Mouse (Mus musculus): ENCODE results near the gene Myl10. TPM values are rescaled to one million over a fixed set of nuclear protein-coding genes. Genes with fewer than 3 reads are reported as not detected.

The Myl10 gene
- total and polyA plus RNA-seq, 3 experiments = not detected

DNA sequence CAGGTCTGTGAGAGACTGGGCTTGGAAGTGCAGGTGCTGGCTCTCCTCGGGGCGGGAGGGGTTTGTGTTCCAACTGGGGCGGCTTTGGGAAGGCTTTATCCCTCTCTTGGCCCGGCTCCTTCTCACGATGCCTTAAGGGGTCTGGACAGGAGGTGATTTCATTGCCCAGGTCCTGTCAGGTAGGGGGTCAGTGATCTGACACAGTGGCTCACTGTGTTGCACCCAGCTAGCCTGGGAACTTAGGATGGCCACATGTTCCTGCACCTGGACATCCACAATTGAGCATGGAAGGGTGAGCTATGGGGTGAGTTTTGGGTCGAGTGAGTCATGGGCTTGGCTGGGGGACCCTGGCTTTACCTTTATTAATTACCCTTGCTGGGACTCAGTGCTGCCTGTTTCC lies 46.0 kb downstream of the Myl10 start:
- Histone ChIP-seq H3K27ac (ENCODE audit: insufficient read depth, low read depth) (no peak overlapping the region), H3K4me3 (replicated peaks in 1 of 3; ENCODE audit: low read depth in 2 of 3, low read length in 2 of 3, poor library complexity in 1 of 3) (no peak overlapping the region), H3K4me2 (ENCODE audit: insufficient read depth, low read depth, poor library complexity, severe bottlenecking) (no peak overlapping the region), H3K4me1 (ENCODE audit: control insufficient read depth in 1 of 2, insufficient read depth in 2 of 2) (no peaks in the 10 kb centered on the region), H3K36me3 (replicated peaks in 1 of 2; ENCODE audit: control insufficient read depth in 1 of 2, insufficient read depth in 1 of 2, low read length in 1 of 2) (no peaks in the 10 kb centered on the region), H3K79me2 (replicated peaks; ENCODE audit: control insufficient read depth, extremely low read depth, insufficient read depth, poor library complexity, severe bottlenecking) (no peaks in the 10 kb centered on the region), H3K9ac (ENCODE audit: insufficient read depth, low read depth) (no peak overlapping the region), H3K27me3 (replicated peaks) (peaks cover 68% of the 10 kb centered on the region), H3K9me3 (replicated peaks; ENCODE audit: low read length) (no peaks in the 10 kb centered on the region)
- DNase-seq (ENCODE audit: extremely low read depth) = no peak
- TF ChIP-seq NELFE (IDR thresholded peaks at IDR 0.05; ENCODE audit: low read depth, low read length) (no peak), PAX5 (IDR thresholded peaks at IDR 0.05; ENCODE audit: low read length) (no peak), USF2 (conservative IDR thresholded peaks at IDR 0.05; ENCODE audit: low read depth, low read length) (no peak), KAT2A (IDR thresholded peaks at IDR 0.05; ENCODE audit: insufficient replicate concordance, low read length) (no peak), BHLHE40 (IDR thresholded peaks at IDR 0.05; ENCODE audit: low read depth, low read length) (no peak), ZMIZ1 (IDR thresholded peaks at IDR 0.05; ENCODE audit: low read depth, low read length) (no peak), EP300 (IDR thresholded peaks at IDR 0.05; ENCODE audit: low read length) (no peak), ETS1 (conservative IDR thresholded peaks at IDR 0.05; ENCODE audit: low read depth, low read length) (no peak)
- in situ Hi-C loops (cut with MboI; ENCODE audit: low pct_ligation_motif_present, low pct_unique_long_range_greater_than_20kb, low sequenced_read_pairs) = no loop called here
- dilution Hi-C loops (cut with MboI; ENCODE audit: extremely low pct_ligation_motif_present, extremely low pct_unique_long_range_greater_than_20kb, low sequenced_read_pairs) = no loop called here

- TF ChIP-seq USF1 (IDR thresholded peaks at IDR 0.05; ENCODE audit: low read depth, low read length) = no peak
- Histone ChIP-seq H3K27me3 (replicated peaks) (peaks cover 46% of the 10 kb centered on the region), H3K27ac (ENCODE audit: insufficient read depth, low read depth) (no peak overlapping the region), H3K36me3 (replicated peaks in 1 of 2; ENCODE audit: control insufficient read depth in 1 of 2, insufficient read depth in 1 of 2, low read length in 1 of 2) (no peaks in the 10 kb centered on the region), H3K9ac (ENCODE audit: insufficient read depth, low read depth) (no peak overlapping the region), H3K4me3 (replicated peaks in 1 of 3; ENCODE audit: low read depth in 2 of 3, low read length in 2 of 3, poor library complexity in 1 of 3) (no peak overlapping the region), H3K79me2 (replicated peaks; ENCODE audit: control insufficient read depth, extremely low read depth, insufficient read depth, poor library complexity, severe bottlenecking) (no peaks in the 10 kb centered on the region), H3K4me2 (ENCODE audit: insufficient read depth, low read depth, poor library complexity, severe bottlenecking) (no peak overlapping the region), H3K9me3 (replicated peaks; ENCODE audit: low read length) (peaks cover 35% of the 10 kb centered on the region), H3K4me1 (ENCODE audit: control insufficient read depth in 1 of 2, insufficient read depth in 2 of 2) (no peaks in the 10 kb centered on the region)
- in situ Hi-C loops (cut with MboI; ENCODE audit: low pct_ligation_motif_present, low pct_unique_long_range_greater_than_20kb, low sequenced_read_pairs) = no loop called here
- DNase-seq (ENCODE audit: extremely low read depth) = no peak
- dilution Hi-C loops (cut with MboI; ENCODE audit: extremely low pct_ligation_motif_present, extremely low pct_unique_long_range_greater_than_20kb, low sequenced_read_pairs) = no loop called here
Measured at GRCm38 (mm10) chr5:136746596-136746995, 53.6 kb downstream of the Myl10 start.

Other genes with a start within 250 kb of the Myl10 start
- gene Cux1, start 125.7 kb upstream of the Myl10 start, total RNA-seq (2012; rRNA removed) = 20.5 and 21.9 TPM in 2 replicates
- 12.4 and 13.7 TPM in 2 replicates for gene Cux1, start 125.7 kb upstream of the Myl10 start, total RNA-seq (2014; rRNA removed)
- 17.9 and 19.6 TPM in 2 replicates for gene Cux1, start 125.7 kb upstream of the Myl10 start, polyA plus RNA-seq (2012; ENCODE audit: insufficient read length, low read depth)
- 0.72 TPM in 1 of 2 replicates, not detected in the other for gene Col26a1, start 190.1 kb downstream of the Myl10 start, total RNA-seq (2012; rRNA removed)
- not detected in 2 replicates for gene Col26a1, start 190.1 kb downstream of the Myl10 start, total RNA-seq (2014; rRNA removed)
- not detected in 2 replicates for gene Col26a1, start 190.1 kb downstream of the Myl10 start, polyA plus RNA-seq (2012; ENCODE audit: insufficient read length, low read depth)
- gene Ift22, start 215.0 kb downstream of the Myl10 start, total RNA-seq (2012; rRNA removed) = 16.8 and 20.7 TPM in 2 replicates
- 18.5 and 20.5 TPM in 2 replicates for gene Ift22, start 215.0 kb downstream of the Myl10 start, total RNA-seq (2014; rRNA removed)
- gene Ift22, start 215.0 kb downstream of the Myl10 start, polyA plus RNA-seq (2012; ENCODE audit: insufficient read length, low read depth) = 39.0 and 39.6 TPM in 2 replicates